Mouse (Mus musculus) cerebral cortex, adult 2 months (tissue): ENCODE data around the gene A730015C16Rik.

Source experiments
- WGBS: fragments of 180-500 bp; shearing (Covaris S2); methylation state at CpG from one replicate; pipeline ENCODE4 v1.1.7; 2018; 5-methylcytosine and 5-hydroxymethylcytosine counted together

Gene A730015C16Rik

GRCm38 (mm10) chr4:108848505-108848848, at the start of gene A730015C16Rik:
TSS of gene A730015C16Rik (minus strand) at chr4:108848619.
- 11% methylated on average over 20 of the region's 20 CpGs for WGBS

DNA sequence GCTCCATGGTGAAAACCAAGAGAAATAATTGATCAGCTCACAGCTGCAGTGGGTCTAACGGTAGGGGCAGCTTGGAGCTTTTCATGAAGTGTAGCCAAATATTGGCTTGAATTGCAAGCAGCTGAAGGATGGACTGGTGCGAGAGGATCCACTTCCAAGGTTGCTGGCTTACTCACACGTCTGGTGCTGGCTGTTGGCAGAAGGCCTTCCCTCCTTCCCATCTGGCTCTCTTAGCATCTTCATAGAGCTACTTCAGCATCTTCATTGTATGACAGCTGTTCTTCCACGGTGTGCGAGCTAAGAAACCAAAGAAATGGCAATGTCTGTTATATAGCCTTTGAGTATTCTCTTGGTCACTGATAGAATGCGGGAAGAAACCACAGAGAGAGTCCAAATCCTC, 42.5 kb upstream of the A730015C16Rik start:
- 58% methylated on average over 6 of the region's 6 CpGs for WGBS

GRCm38 (mm10) chr4:108887456-108887855, 39.0 kb upstream of the A730015C16Rik start:
- 85% methylated on average over 4 of the region's 4 CpGs for WGBS

- 74% methylated on average over 13 of the region's 13 CpGs for WGBS
Measured at GRCm38 (mm10) chr4:108883815-108884214, 35.4 kb upstream of the A730015C16Rik start.

DNA sequence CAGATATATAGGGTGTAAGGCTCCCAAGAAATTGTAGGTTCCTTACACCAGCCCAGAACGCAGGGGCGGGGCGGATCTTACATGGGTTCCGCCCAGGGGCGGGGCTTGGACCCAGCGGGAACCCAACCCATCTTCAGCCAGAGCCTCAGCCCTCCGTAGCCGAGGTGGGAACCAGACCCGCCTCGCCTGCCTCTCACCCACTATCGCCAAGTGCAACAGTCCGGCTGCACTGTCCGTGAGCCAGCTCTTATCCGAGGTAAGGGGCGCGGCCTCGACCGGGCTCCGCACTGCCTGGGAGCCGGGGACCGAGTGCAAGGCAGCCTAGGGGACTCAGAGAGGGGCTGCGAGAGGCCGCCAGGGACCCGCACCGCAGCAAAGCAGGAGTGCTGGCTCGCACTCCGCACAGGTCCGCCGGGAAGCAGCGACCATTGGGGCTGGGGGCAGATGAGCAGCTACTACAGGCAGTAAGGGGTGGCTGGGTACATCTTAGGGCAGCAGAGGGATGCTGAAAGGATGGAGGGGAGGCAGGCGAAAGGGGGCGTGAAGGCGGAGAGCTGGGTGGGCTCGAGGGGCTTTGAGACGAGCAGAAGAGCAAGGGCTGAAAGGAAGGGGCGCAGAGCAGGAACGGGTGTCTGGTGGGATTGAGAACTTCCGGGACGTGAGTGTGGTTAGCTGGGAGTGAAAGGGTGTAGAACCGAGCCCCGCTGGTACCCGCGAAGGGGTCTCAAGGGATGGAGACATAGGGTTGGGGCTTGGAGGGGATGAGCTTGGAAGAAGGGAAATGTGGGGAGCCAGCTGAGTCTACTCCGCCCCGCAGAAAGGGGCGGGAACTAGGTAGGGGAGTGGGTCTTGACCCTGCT, 30.8 kb upstream of the A730015C16Rik start, which contains the start of gene Rab3b:
Rab3b (plus strand) TSS at position 101 of the 860 bp plus-strand sequence.
- WGBS = under 1% methylated on average over 46 of the region's 46 CpGs

DNA sequence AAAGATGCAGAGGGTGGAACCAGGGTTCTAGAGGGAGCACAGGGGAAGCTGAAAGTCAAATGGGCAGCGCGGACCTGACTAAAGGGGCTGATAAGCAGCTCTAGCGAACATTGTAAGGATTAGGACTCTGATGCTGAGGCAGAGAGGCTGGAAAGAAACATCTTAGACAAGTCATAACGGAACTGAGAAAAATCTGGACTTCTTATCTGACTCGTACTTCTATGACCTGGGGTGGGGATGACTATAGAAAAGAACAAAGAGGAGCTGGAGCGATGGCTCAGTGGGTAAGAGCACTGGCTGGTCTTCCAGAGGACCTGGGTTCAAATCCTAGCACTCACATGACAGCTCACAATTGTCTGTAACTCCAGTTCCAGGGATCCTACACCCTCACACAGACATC, 29.5 kb upstream of the A730015C16Rik start:
- WGBS = 87% methylated on average over 6 of the region's 6 CpGs

DNA sequence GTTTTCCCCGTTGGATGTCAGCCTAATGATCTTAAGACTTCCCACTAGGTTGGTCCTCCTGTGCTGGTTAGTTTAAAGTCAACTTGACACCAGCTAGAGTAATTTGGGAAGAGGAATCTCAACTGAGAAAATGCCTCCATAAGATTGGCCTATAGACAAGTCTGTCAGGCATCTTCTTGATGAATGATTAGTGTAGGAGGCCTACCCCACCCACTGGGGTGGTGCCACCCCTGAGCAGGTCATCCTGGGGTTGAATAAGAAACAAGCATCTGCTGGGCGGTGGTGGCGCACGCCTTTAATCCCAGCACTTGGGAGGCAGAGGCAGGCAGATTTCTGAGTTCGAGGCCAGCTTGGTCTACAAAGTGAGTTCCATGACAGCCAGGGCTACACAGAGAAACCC, 25.3 kb upstream of the A730015C16Rik start:
- 92% methylated on average over 5 of the region's 5 CpGs for WGBS

DNA sequence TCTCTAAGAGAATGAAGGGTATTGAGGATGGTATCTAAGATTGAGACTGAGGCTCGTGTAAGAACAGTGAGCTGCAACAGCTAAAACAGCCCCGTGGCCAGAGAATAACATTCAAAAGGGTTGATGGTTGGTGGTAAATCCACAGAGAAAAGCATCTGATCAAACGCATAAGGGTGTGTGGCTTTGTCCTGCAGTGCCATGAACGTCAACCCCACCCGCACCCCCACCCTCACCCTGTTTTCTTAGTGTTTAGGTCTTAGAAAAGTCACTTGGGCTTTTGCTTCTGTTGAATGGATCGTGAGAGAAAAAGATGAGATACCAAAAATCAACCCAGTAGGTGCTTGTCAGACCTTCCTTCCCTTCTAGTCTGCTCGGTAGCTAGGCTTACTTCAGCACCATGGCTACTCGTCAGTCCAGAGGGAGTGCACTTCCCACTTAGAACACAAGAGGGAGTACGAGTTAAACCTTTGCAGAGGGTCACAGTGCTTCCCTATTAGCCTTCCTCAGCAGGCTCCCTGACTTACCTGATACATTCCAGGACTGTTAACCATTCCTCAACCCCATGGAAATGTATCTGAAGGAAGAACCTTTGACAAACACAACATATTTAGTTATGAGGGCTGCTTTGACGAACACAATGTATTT, 21.4 kb upstream of the A730015C16Rik start:
- WGBS = 32% methylated on average over 10 of the region's 10 CpGs

DNA sequence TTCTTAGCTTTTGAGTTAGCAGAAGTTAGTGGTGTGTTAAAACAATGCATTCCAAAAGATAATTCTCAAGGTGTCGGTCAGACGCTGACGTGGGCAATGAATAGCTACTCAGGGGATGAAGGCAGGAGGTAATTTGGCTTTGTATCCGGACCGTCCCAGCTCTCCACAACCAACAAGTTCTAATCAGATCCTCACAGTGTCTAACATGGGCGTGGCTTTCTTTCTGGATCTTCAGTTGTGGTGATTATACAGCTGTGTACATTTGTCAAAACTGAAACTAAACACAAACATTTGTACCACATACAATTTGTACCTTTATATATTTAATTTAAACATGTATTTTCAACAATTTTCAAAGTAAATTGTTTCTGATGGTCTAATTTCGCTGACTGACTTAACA, 18.4 kb upstream of the A730015C16Rik start:
- 90% methylated on average over 7 of the region's 7 CpGs for WGBS

DNA sequence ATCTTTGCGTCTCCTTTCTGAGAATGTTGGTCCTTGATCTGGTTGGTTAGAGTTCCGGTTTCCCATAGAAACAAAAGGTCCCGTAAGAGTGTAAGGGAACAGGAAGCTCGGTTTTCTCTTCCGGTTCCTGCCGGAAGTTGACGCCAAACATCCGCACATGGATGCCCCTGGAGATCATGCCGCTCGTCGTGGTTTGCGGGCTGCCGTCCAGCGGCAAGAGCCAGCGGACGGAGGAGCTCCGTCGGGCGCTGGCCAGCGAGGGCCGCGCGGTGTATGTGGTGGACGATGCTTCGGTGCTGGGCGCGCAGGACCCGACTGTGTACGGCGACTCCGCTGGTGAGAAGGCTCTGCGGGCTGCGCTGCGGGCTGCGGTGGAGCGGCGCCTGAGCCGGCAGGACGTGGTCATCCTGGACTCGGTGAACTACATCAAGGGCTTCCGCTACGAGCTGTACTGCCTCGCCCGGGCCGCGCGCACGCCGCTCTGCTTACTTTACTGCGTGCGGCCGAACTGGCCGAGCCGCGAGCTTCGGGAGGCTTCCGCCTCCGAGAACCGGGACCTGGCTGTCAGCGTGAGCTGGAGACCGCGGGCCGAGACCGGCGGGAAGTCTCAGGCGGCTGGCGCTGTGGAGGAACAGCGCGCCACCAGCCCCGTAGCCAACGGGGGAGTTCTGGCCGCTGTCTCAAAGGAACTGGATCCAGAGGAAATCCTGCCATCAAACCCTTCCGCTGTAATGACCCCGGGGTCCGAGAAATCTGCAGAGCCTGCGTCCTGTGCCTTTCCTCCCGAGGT, 509 bp downstream of the A730015C16Rik start, which contains the start of gene Kti12:
Kti12 (plus strand) TSS at position 71 of the 790 bp plus-strand sequence.
- WGBS = under 1% methylated on average over 77 of the region's 77 CpGs

GRCm38 (mm10) chr4:108845824-108846569, 2.4 kb downstream of the A730015C16Rik start:
- WGBS = 68% methylated on average over 5 of the region's 5 CpGs

- 89% methylated on average over 7 of the region's 7 CpGs for WGBS
Measured at GRCm38 (mm10) chr4:108841920-108842578, 6.4 kb downstream of the A730015C16Rik start.

DNA sequence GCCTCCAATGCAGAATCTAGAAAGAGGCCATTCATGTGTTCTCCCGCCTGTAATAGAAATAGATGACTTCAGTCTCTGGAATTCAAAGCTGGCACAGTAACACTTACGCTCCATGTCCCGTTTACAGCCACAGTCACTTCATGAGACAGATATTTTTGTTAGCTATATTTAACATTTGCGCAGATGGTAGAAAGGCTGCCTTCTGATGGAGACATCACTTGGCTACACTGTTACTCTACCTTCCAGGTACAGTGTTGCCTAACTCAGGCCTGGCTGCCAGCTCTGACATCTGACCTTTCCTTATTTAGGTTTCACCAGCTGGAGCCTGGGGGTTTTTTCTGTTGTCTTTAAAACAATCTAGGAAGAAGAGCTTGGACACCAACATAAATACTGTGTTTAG, 10.4 kb downstream of the A730015C16Rik start:
- WGBS = 26% methylated on average over 4 of the region's 4 CpGs

DNA sequence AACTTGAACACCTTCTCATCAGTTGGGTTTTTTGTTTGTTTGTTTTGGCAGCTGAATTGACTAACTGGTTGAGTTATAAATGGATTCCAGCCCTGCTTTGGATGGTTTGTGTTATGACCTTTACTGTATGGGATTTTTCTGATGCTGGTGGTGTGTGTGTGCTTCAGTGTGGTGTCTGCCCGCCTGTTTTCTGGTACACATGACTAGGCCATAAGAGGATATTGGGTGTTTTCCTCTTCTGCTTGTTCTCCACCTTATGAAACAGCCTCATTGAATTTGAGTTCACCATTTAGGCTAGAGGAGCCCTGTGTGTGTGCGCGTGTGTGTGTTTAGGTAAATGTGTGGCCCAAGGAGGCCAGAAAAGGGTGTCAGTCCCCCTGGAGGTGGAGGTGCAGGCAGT, 12.9 kb downstream of the A730015C16Rik start:
- WGBS = 66% methylated on average over 3 of the region's 3 CpGs

DNA sequence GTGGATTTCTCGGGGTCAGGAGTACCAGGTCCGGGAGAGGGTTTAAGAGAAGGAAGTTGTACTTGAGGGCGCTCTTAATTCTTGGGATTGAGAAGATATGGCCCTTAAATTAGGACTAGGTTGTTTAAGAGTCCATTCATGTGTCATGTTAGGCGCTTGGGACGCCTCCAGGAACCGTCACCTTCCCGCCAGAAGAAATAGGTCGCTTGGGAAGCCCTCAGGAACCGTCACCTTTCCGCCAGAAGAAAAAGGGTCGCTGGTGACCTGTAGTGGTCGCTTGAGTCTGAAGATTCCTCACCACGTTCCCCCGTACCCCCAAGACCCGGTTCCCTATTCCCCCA, 13.5 kb downstream of the A730015C16Rik start:
- 4% methylated on average over 15 of the region's 15 CpGs for WGBS

- under 1% methylated on average over 34 of the region's 34 CpGs for WGBS
Measured at GRCm38 (mm10) chr4:108834115-108834970, 14.1 kb downstream of the A730015C16Rik start, which contains the start of gene Txndc12. TSS of gene Txndc12 (plus strand) at chr4:108834601.

DNA sequence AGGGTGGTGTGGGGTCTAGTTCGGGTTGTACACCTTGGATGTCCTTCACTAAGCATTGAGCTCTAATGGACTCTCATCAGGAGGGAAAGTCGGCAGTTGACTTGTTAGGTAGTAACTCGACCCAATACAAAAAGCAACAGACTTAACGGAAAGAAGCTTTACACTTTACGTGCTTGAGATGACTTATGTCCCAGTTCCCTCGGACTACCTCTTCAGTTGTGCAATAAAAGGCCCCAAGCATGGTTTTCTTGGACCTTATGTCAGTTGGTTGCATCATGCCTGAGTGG, 14.6 kb downstream of the A730015C16Rik start:
- under 1% methylated on average over 6 of the region's 6 CpGs for WGBS

GRCm38 (mm10) chr4:108832916-108833827, 15.2 kb downstream of the A730015C16Rik start, which contains the start of gene Btf3l4:
TSS of gene Btf3l4 (minus strand) at chr4:108833614.
- under 1% methylated on average over 72 of the region's 73 CpGs for WGBS

GRCm38 (mm10) chr4:108830698-108831097, 17.7 kb downstream of the A730015C16Rik start:
- 42% methylated on average over 1 of the region's 1 CpGs for WGBS
